Mouse (Mus musculus) embryonic facial prominence, embryonic 10.5 days (tissue): ENCODE measurements at regions not wholly inside any gene's neighbourhood (a gene's known extent, or its start where the extent isn't known, plus 50 kb on each side); places are given as distances from the start of the nearest gene placed in this dataset.

Experiments
- DNase-seq: peaks from one replicate; pipeline ENCODE4 v3.0.0-alpha.2; 2017; ENCODE audit warnings: low spot score
- H3K27ac ChIP-seq: fragments of 300-500 bp; sonication (generic); replicated peaks from 2 replicates; pipeline ENCODE4 v1.5.1; 2016; ENCODE audit warnings: mild to moderate bottlenecking
- H3K27me3 ChIP-seq: fragments of 300-500 bp; sonication (generic); replicated peaks from 2 replicates; pipeline ENCODE4 v1.6.1; 2016; ENCODE audit warnings: low read depth, mild to moderate bottlenecking; ENCODE audit not compliant: poor library complexity, severe bottlenecking
- H3K36me3 ChIP-seq: fragments of 300-500 bp; sonication (generic); replicated peaks from 2 replicates; pipeline ENCODE4 v1.6.1; 2016; ENCODE audit warnings: mild to moderate bottlenecking, moderate library complexity
- H3K4me1 ChIP-seq: fragments of 300-500 bp; sonication (generic); 2 replicates; pipeline ENCODE4 v1.6.1; 2016
- H3K4me3 ChIP-seq: fragments of 300-500 bp; sonication (generic); 2 replicates; pipeline ENCODE4 v1.5.1; 2016; ENCODE audit warnings: mild to moderate bottlenecking, moderate library complexity
- H3K9me3 ChIP-seq: fragments of 300-500 bp; sonication (generic); 2 replicates; pipeline ENCODE4 v1.6.1; 2016; ENCODE audit warnings: mild to moderate bottlenecking
- WGBS: fragments of 180-500 bp; shearing (Covaris S2); methylation state at CpG from one replicate; pipeline ENCODE4 v1.1.7; 2016; 5-methylcytosine and 5-hydroxymethylcytosine counted together

DNA sequence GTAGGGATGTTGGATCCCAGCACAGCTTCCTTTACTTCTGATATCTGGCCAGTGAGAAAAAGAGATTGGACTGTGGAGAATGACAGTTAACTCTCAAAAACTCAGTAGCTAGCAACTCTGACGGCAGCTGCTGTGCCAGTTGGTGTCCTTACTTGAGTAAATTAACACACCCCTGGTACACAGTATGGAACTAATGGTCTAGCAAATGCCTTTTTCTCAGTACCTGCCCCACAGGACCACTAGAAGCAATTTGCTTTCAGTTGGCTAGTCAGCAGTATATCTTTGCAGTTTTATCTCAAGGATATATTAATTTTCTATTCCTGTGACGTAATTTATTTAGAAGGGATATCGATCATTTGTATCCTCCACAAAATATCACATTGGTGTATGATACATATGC lies 157.6 kb downstream of the Ahr start:
- Histone ChIP-seq H3K4me1 (no peaks in the 10 kb centered on the region), H3K27ac (no peak overlapping the region), H3K27me3 (no peaks in the 10 kb centered on the region), H3K4me3 (no peak overlapping the region), H3K9me3 (no peaks in the 10 kb centered on the region), H3K36me3 (no peaks in the 10 kb centered on the region)
- DNase-seq = no peak
- 83% methylated on average over 3 of the region's 3 CpGs for WGBS

- no peaks in the 10 kb centered on the region for H3K27me3 ChIP-seq
- DNase-seq = no peak
- H3K36me3 ChIP-seq = no peaks in the 10 kb centered on the region
- no peak overlapping the region for H3K4me3 ChIP-seq
- no peaks in the 10 kb centered on the region for H3K4me1 ChIP-seq
- no peaks in the 10 kb centered on the region for H3K9me3 ChIP-seq
- no peak overlapping the region for H3K27ac ChIP-seq
These were observed 158.5 kb downstream of the Ahr start for GRCm38 (mm10) chr12:35376365-35376764.

DNA sequence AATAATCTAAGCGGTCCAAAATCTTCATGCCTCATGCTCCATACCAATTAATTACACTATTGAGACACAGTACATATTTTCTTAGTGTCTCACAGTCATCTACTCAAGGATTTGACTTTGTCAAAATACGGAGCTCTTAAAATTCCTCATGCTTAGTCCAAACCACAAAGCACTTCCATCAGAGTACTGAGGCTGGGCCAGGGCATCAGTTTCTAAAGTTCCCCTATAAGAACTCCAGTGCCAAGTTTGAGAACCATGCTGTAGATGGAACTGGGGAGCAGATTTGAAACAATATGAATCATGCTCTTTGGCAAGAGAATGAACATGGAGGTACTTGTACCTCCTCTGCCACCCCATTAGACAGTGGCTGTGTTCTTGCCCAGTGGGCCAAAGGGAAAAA lies 176.9 kb downstream of the Ahr start:
- Histone ChIP-seq H3K27ac (no peak overlapping the region), H3K4me1 (no peaks in the 10 kb centered on the region), H3K36me3 (no peaks in the 10 kb centered on the region), H3K4me3 (no peak overlapping the region), H3K9me3 (no peaks in the 10 kb centered on the region), H3K27me3 (no peaks in the 10 kb centered on the region)
- DNase-seq = no peak
- 90% methylated on average over 2 of the region's 2 CpGs for WGBS

- Histone ChIP-seq H3K27me3 (no peaks in the 10 kb centered on the region), H3K9me3 (no peaks in the 10 kb centered on the region), H3K4me1 (no peaks in the 10 kb centered on the region), H3K27ac (no peak overlapping the region), H3K36me3 (no peaks in the 10 kb centered on the region), H3K4me3 (no peak overlapping the region)
- 84% methylated on average over 4 of the region's 4 CpGs for WGBS
- no peak for DNase-seq
These were observed 196.5 kb downstream of the Ahr start for GRCm38 (mm10) chr12:35338191-35338954.

DNA sequence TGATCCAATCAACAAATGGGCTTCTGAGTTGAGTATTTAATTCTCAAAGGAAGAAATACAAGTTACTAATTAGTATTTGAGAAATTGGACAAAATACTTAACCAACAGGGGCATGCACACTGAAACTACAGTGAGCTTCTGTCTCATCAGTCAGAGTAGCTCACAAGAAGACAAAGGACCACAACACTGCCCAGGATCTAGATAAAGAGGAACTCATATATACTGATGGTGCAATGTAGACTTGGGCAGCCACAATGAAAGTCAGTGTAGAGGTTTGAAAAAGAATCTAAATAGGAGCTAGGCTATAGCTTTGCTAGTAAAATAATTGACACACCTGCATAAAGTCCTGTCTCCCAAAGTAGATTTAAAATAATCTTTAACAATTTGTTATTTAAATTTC lies 198.5 kb downstream of the Ahr start:
- Histone ChIP-seq H3K9me3 (no peaks in the 10 kb centered on the region), H3K36me3 (no peaks in the 10 kb centered on the region), H3K4me1 (no peaks in the 10 kb centered on the region), H3K4me3 (no peak overlapping the region), H3K27me3 (no peaks in the 10 kb centered on the region), H3K27ac (no peak overlapping the region)
- no peak for DNase-seq

GRCm38 (mm10) chr12:35334344-35335075 lies 200.3 kb downstream of the Ahr start:
- H3K4me3 ChIP-seq = no peak overlapping the region
- 86% methylated on average over 10 of the region's 10 CpGs for WGBS
- no peak overlapping the region for H3K27ac ChIP-seq
- no peaks in the 10 kb centered on the region for H3K27me3 ChIP-seq
- no peak for DNase-seq
- H3K36me3 ChIP-seq = no peaks in the 10 kb centered on the region
- H3K9me3 ChIP-seq = no peaks in the 10 kb centered on the region
- H3K4me1 ChIP-seq = no peaks in the 10 kb centered on the region

- Histone ChIP-seq H3K4me3 (no peak overlapping the region), H3K4me1 (no peaks in the 10 kb centered on the region), H3K36me3 (no peaks in the 10 kb centered on the region), H3K9me3 (no peaks in the 10 kb centered on the region), H3K27me3 (no peaks in the 10 kb centered on the region), H3K27ac (no peak overlapping the region)
- DNase-seq = peak; percentile 12
- 93% methylated on average over 3 of the region's 3 CpGs for WGBS
These were observed 203.5 kb downstream of the Ahr start for GRCm38 (mm10) chr12:35331303-35331702.

DNA sequence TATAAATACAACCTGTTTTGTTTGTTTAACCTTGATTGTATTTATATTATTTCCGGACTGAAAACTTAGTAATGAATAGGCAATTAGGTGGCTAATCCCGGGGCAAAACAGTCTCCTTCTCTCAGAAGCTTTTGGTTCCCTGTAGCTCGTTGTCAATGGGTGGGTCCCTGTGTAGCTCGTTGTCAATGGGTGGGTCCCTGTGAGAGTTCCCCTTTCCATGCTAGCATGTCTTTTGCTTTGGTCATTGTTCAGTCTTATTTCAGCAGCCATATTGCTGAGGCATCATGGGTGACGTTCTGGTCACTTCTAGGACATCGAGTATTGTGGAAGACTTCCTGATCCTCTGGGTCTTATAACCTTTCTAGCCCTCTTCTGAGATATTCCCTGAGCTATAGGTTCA lies 205.1 kb downstream of the Ahr start:
- WGBS = 79% methylated on average over 6 of the region's 6 CpGs
- no peak overlapping the region for H3K4me3 ChIP-seq
- no peaks in the 10 kb centered on the region for H3K9me3 ChIP-seq
- no peak for DNase-seq
- no peak overlapping the region for H3K27ac ChIP-seq
- H3K4me1 ChIP-seq = no peaks in the 10 kb centered on the region
- H3K36me3 ChIP-seq = no peaks in the 10 kb centered on the region
- H3K27me3 ChIP-seq = no peaks in the 10 kb centered on the region

- Histone ChIP-seq H3K27ac (no peak overlapping the region), H3K4me3 (no peak overlapping the region), H3K27me3 (no peaks in the 10 kb centered on the region), H3K4me1 (no peaks in the 10 kb centered on the region), H3K9me3 (no peaks in the 10 kb centered on the region), H3K36me3 (no peaks in the 10 kb centered on the region)
- DNase-seq = no peak
- 89% methylated on average over 4 of the region's 4 CpGs for WGBS
These were observed 215.3 kb downstream of the Ahr start for GRCm38 (mm10) chr12:35319571-35319970.

DNA sequence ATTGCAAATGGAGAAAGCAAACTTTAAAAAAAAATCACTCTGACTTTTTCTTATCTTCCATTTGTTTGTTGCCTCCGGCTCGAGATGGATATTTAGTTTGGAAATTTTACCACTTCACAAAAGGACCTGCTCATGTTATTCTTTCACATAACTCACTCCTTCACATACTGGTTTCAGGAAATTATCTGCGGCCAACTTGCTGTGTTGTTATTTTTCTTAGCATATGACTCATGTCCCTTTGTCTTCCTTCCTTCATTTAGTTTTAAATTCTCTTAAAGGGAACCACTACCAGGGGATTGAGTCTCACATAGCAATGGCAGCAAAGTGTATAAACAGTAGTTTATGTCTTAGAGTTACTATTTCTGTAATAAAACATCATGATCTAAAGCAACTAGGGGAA lies 217.8 kb downstream of the Ahr start:
- Histone ChIP-seq H3K4me3 (no peak overlapping the region), H3K27ac (no peak overlapping the region), H3K36me3 (no peaks in the 10 kb centered on the region), H3K4me1 (peaks cover 4% of the 10 kb centered on the region; the same call in 1 of the 2 replicates), H3K27me3 (no peaks in the 10 kb centered on the region), H3K9me3 (no peaks in the 10 kb centered on the region)
- DNase-seq = no peak
- 71% methylated on average over 3 of the region's 3 CpGs for WGBS

DNA sequence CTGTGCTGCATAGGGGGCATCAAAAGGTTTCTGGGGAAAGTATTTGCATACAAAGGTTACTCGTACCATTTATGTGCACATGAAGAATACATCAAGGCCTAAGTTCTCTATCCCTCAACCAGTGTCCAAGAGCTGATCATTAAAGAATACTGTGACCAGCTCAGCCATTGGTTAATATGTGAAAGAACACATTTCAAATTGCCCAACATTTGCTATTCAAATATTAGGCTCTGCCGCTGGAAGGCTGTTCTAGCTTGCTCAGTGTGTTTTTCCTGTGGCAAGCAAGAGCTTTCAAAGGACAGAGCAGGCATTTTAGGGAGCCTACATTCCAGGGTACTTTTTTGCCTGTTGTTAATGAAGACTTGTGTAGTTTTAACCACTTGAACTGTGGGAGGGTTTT lies 220.8 kb downstream of the Ahr start:
- H3K27ac ChIP-seq = no peak overlapping the region
- no peaks in the 10 kb centered on the region for H3K27me3 ChIP-seq
- DNase-seq = no peak
- 94% methylated on average over 2 of the region's 2 CpGs for WGBS
- H3K4me3 ChIP-seq = no peak overlapping the region
- H3K36me3 ChIP-seq = no peaks in the 10 kb centered on the region
- peaks cover 4% of the 10 kb centered on the region; the same call in 1 of the 2 replicates for H3K4me1 ChIP-seq
- H3K9me3 ChIP-seq = no peaks in the 10 kb centered on the region

DNA sequence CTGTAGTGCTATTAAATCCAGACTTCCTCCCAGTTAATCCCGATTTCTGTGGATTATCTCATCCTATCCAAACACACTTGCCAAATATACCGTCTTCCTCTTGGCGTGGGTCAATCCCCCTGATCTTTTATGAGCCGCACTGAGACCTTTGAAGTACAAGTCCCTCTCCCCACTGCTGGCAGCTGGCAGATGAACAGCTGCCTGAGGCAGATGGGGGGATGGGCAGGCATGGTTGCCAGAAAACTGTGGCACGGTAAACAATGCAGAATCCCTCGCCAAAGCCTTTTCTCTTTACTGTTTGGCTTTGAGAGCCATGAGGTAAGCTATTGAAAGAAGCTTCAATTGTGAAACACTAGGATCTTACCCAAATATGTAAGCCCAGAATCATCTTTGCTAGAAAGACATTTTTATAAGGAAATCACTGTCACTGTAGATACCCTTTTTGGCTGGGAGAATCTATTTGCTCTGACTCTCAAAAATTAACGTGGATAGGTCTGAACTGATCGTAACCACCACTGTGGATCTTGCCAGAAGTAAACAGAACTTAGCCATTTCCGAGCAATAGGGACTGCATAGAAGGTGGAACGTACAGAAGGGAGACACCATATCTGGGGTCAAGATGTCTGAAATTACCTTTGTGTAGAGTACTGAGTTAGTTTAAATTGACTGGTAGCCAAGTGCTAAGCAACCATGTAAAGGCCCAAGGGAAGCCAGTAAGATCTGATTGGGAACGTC lies 221.5 kb downstream of the Ahr start:
- Histone ChIP-seq H3K27ac (no peak overlapping the region), H3K4me1 (peaks cover 4% of the 10 kb centered on the region; the same call in 1 of the 2 replicates), H3K36me3 (no peaks in the 10 kb centered on the region), H3K4me3 (no peak overlapping the region), H3K9me3 (no peaks in the 10 kb centered on the region), H3K27me3 (no peaks in the 10 kb centered on the region)
- DNase-seq = peak; percentile 27
- WGBS = 52% methylated on average over 11 of the region's 11 CpGs

DNA sequence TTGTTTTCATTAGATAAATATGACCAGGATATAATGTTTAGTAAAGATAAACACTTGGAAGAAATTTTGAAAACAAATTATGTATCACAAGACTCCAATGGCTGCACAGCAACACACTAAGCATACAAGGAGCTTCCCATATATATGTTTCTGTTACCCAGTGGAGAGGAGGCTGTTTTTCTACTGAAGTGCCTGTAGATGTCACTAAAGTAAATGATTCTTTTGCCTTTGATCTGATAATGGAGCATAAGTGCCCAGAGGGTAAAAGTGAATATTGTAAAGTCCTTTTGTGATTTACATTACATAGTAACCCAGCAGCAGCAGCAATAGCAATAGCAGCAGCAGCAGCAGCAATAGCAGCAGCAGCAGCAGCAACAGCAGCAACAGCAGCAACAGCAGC lies 226.3 kb downstream of the Ahr start:
- DNase-seq = no peak
- no peaks in the 10 kb centered on the region for H3K36me3 ChIP-seq
- no peak overlapping the region for H3K4me3 ChIP-seq
- peaks cover 4% of the 10 kb centered on the region; the same call in 1 of the 2 replicates for H3K4me1 ChIP-seq
- no peaks in the 10 kb centered on the region for H3K27me3 ChIP-seq
- no peaks in the 10 kb centered on the region for H3K9me3 ChIP-seq
- no peak overlapping the region for H3K27ac ChIP-seq
